Mouse (Mus musculus) common myeloid progenitor, adult 5-6 weeks (primary cell): Measurements from ENCODE around the gene Ddx50. TPM values are rescaled to one million over a fixed set of nuclear protein-coding genes. Genes with fewer than 3 reads are reported as not detected.
A peak's percentile ranks its signal among the peaks of the same experiment; 100 is the strongest.
"Not testable (repeated sequence)": the region's sequence is repeated elsewhere in the genome, so short reads cannot be mapped to it uniquely, and the experiment has no call there.

Experiments used
- ATAC-seq: replicated peaks from 2 replicates; pipeline ENCODE4 v1.8.0; 2016; ENCODE audit warnings: low read depth, mild to moderate bottlenecking, moderate TSS enrichment, inconsistent platforms; ENCODE audit not compliant: poor library complexity, severe bottlenecking
- total RNA-seq: library from RNA; stranded (forward); fragments of 200-1000, 187-1606 nt; gene quantifications from 2 replicates; pipeline ENCODE4 v1.2.3, GENCODE M21; 2017

Ddx50 gene
- total RNA-seq, 1 experiment from 2014 or later = 111 TPM

- peak; percentile 92 for ATAC-seq
Observed at GRCm38 (mm10) chr10:62602177-62603040, 48.6 kb downstream of the Ddx50 start, which contains the start of gene Ddx21. TSS of gene Ddx21 (minus strand) at chr10:62602281.

- ATAC-seq = peak; percentile 47
Observed at GRCm38 (mm10) chr10:62601833-62602176, 49.2 kb downstream of the Ddx50 start.

GRCm38 (mm10) chr10:62601053-62601791 lies 49.8 kb downstream of the Ddx50 start:
- no peak for ATAC-seq

- no peak for ATAC-seq
Observed at GRCm38 (mm10) chr10:62600056-62600455, 51.0 kb downstream of the Ddx50 start.

GRCm38 (mm10) chr10:62599311-62599710 lies 51.7 kb downstream of the Ddx50 start:
- ATAC-seq = not testable (repeated sequence)

GRCm38 (mm10) chr10:62592496-62592895 lies 58.5 kb downstream of the Ddx50 start:
- ATAC-seq = no peak

- peak; percentile 95 for ATAC-seq
Observed at GRCm38 (mm10) chr10:62590200-62590599, 60.8 kb downstream of the Ddx50 start.

GRCm38 (mm10) chr10:62588616-62589015 lies 62.4 kb downstream of the Ddx50 start:
- ATAC-seq = no peak

GRCm38 (mm10) chr10:62583245-62583644 lies 67.8 kb downstream of the Ddx50 start:
- ATAC-seq = no peak

- no peak for ATAC-seq
Observed at GRCm38 (mm10) chr10:62582701-62583100, 68.3 kb downstream of the Ddx50 start.

- ATAC-seq = no peak
Observed at GRCm38 (mm10) chr10:62582263-62582662, 68.8 kb downstream of the Ddx50 start.

- not testable (repeated sequence) for ATAC-seq
Observed at GRCm38 (mm10) chr10:62579129-62579528, 71.9 kb downstream of the Ddx50 start.

GRCm38 (mm10) chr10:62578338-62579100 lies 72.5 kb downstream of the Ddx50 start, which contains the start of gene Kif1bp:
TSS of gene Kif1bp (minus strand) at chr10:62578457.
- peak; percentile 99 for ATAC-seq

- ATAC-seq = peak; percentile 30
Observed at GRCm38 (mm10) chr10:62577673-62578337, 73.2 kb downstream of the Ddx50 start.

- no peak for ATAC-seq
Observed at GRCm38 (mm10) chr10:62575001-62575400, 76.0 kb downstream of the Ddx50 start.

- ATAC-seq = 0 out of 2 replicates have a peak, but pooled peaks have one; percentile 42
Observed at GRCm38 (mm10) chr10:62570126-62570871, 80.7 kb downstream of the Ddx50 start.

GRCm38 (mm10) chr10:62568861-62569260 lies 82.2 kb downstream of the Ddx50 start:
- no peak for ATAC-seq
